Mouse (Mus musculus) left cerebral cortex, adult 8-10 months (tissue): ENCODE measurements at regions not wholly inside any gene's neighbourhood (a gene's known extent, or its start where the extent isn't known, plus 50 kb on each side); places are given as distances from the start of the nearest gene placed in this dataset.
"Not testable (repeated sequence)": the region's sequence is repeated elsewhere in the genome, so short reads cannot be mapped to it uniquely, and the experiment has no call there.

Experiments
- DNase-seq, 2 experiments: peaks; one replicate each; pipeline ENCODE4 v3.0.0; 2022; ENCODE audit warnings: low spot score in 2 of 2
- microRNA-seq, 2 experiments: library from miRNA; unstranded; fragments of <30 nt; microRNA quantifications; one replicate each; pipeline ENCODE4 v1.2.0; 2022

DNA sequence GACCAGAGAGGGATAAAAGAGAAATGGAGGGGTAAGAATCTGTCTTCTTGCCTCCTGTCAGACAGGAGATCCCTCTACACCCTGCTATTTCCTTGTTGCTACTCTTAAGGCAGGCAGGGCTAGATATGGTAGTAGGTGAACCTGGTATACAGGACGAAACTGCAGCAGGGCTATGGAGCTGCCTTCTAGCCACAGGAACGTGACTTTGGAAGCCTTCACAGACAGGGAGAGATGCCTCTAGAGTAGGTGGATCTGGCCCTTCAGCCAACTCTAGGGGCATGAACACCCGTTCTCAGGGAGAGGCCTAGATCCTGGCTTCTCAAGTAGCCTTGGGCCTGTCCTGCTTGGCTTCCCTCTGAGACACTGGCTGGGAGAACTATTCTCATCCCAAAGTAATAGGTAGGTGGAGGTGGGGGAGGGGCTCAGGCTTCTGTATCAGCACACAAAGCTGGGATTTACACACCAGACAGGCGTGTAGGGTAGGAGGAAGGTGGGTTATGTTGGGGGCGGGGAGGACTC is 66.5 kb upstream of the Adam6b start:
- DNase-seq = no peak

DNA sequence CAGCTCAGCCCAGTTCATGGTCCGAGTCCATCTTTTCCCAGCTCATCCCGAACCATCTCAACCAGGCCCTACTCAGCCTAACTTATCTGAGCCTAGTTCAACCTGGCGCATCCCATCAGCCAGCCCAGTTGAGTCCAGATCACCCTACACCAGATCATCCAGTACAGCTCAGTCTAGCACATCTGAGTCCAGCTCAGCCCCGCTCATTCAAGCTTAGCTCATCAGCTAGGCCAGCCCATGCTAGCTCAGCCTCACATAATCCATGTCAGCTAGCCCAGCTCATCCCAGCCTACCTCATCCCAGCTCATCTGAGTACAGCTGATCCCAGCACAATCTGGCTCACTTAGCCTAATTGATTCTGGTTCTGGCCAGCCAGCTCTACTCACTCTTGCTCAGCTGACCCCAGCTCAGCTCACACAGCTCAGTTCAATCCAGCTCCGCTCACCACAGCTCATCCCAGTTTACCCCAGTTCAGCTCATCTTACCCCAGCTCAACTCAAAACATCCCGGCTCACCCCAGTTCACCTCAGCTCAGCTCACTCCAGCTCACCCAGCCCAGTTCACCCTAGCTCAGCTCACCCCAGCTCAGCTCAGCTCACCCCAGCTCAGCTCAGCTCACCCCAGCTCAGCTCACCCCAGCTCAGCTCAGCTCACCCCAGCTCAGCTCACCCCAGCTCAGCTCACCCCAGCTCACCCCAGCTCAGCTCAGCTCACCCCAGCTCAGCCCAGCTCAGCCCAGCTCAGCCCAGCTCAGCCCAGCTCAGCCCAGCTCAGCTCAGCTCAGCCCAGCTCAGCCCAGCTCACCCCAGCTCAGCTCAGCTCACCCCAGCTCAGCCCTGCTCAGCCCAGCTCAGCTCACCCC is 65.3 kb upstream of the Adam6b start:
- DNase-seq = no peak

DNA sequence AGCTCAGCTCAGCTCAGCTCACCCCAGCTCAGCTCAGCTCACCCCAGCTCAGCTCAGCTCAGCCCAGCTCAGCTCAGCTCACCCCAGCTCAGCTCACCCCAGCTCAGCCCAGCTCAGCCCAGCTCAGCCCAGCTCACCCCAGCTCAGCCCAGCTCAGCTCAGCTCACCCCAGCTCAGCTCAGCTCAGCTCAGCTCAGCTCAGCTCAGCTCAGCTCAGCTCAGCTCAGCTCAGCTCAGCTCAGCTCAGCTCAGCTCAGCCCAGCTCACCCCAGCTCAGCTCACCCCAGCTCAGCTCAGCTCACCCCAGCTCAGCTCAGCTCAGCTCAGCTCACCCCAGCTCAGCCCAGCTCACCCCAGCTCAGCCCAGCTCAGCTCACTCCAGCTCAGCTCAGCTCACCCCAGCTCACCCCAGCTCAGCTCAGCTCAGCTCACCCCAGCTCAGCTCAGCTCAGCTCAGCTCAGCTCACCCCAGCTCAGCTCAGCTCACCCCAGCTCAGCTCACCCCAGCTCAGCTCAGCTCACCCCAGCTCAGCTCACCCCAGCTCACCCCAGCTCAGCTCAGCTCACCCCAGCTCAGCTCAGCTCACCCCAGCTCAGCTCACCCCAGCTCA is 64.6 kb upstream of the Adam6b start:
- not testable (repeated sequence) for DNase-seq

DNA sequence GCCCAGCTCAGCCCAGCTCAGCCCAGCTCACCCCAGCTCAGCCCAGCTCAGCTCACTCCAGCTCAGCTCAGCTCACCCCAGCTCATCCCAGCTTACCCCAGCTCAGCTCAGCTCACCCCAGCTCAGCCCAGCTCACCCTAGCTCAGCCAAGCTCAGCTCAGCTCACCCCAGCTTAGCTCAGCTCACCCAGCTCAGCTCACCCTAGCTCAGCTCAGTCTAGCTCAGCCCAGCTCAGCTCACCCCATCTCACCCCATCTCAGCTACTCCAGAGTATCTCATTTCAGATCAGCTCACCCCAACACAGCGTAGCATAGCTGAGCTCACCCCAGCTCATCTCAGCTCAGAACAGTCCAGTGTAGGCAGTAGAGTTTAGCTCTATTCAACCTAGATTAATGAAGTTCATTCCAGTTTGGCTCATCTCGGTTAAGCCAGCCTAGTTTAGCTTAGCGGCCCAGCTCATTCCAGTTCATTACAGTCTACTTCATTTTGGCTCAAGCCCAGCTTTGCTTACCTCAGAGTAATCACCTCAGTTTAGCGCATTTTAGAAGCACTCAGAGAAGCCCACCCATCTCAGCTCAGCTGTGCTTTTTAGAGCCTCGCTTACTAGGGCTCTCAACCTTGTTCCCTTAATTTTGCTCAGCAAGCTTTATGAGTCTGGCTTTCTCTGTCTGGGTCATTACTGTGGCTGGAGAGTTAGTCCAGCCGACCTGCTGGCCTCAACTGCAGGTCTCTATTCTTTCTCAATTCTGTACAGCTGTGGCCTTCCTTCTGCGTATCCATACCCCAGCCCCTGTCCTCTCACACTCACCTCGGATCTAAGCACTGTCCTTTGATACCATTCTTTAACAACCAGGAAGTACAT is 63.9 kb upstream of the Adam6b start:
- no peak for DNase-seq

DNA sequence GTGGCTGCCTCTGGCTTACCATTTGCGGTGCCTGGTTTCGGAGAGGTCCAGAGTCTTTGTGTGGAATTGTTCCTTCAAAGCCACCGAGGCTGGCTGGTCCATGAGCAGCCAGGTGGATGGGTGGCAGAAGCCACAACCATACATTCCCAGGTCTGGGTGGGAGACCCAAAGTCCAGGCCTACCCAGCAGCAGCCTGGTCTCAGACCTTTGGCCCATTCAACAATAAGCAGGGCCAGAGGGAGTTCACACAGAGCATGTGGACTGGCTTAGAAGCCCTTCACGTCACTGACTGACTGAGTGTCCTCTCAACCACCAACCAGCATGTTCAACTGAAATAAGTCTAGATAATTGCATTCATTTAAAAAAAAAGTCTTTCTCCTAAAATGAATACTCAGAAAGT is 62.7 kb upstream of the Adam6b start:
- no peak for DNase-seq

DNA sequence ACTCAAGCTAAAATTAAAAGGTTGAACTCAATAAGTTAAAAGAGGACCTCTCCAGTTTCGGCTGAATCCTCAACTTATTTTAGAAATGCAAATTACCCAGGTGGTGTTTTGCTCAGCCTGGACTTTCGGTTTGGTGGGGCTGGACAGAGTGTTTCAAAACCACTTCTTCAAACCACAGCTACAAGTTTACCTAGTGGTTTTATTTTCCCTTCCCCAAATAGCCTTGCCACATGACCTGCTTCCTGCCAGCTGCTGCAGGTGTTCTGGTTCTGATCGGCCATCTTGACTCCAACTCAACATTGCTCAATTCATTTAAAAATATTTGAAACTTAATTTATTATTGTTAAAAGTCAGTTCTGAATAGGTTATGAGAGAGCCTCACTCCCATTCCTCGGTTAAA is 62.0 kb upstream of the Adam6b start:
- no peak for DNase-seq

DNA sequence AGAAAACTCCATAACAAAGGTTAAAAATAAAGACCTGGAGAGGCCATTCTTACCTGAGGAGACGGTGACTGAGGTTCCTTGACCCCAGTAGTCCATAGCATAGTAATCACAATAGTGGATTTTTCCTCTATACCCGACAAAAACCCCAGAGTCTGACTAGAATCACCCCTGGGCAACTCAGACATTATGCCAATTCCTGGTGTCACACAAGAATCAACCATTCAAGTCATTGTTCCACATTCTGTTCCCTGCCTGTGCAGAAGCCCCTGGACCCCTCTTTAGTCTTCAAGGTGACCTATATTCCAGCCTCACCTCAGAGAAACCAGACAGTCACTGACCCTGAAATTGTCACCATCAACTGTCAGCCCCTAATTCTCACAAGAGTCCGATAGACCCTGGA is 60.9 kb upstream of the Adam6b start:
- DNase-seq = no peak

DNA sequence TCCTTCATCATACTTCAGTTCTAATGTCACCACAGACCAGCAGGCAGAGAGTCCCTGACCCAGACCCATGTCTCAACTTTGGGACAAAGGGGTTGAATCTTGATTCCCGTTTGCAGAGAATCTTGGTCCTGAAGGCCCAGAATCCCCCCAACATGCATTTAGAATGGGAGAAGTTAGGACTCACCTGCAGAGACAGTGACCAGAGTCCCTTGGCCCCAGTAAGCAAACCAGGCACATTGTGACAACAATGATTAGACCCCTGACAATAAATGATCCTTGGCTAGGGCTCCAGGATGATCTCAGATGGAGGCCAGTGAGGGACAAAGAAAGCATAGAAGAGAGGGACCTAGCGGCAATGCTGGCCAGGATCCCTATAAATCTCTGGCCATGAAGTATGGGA is 60.4 kb upstream of the Adam6b start:
- no peak for DNase-seq

DNA sequence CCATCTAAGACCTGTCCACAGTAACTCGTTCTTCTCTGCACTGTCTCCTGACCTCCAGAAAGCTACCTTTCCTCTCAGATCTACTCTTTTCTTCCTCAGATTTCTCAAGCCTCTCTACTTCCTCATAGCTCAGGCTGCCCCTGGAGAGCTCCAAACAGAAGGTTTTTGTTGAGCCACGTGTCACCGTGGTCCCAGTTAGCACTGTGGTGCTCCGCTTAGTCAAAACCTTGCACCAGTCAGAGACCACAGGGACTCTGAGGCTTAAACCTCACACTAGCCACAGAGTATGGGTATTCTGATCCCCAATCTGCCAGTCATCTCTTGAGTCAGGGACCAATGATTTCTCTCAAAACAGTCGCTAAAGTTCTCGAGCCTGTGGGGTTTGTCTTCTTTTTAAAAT is 59.0 kb upstream of the Adam6b start:
- DNase-seq = no peak

Small RNA genes in the stretch of these regions (microRNA-seq; reads per million reads assigned to microRNA genes)
- gene Gm22175 (0 reads per million in 2 experiments), gene Gm24022 (0 reads per million in 2 experiments), gene Gm25747 (0 reads per million in 2 experiments)
